Mouse (Mus musculus) cerebellum, adult 9-11 months (tissue): ENCODE data around the gene Cypt1.

Source experiments
- DNase-seq: peaks from one replicate; pipeline ENCODE4 v3.0.0; 2022

Gene Cypt1

GRCm38 (mm10) chrX:16522569-16522968, at the start of gene Cypt1:
Gene Cypt1 (plus strand): TSS chrX:16522869.
- DNase-seq: no peak

GRCm38 (mm10) chrX:16546806-16547205, 24.1 kb downstream of the Cypt1 start:
- DNase-seq: no peak

- no peak for DNase-seq
Measured at GRCm38 (mm10) chrX:16557061-16557460, 34.4 kb downstream of the Cypt1 start.

GRCm38 (mm10) chrX:16558501-16558900, 35.8 kb downstream of the Cypt1 start:
- DNase-seq: no peak
